Mouse (Mus musculus) thymus, postnatal 4 days (tissue): ENCODE measurements at regions not wholly inside any gene's neighbourhood (a gene's known extent, or its start where the extent isn't known, plus 50 kb on each side); places are given as distances from the start of the nearest gene placed in this dataset.
A peak's percentile ranks its signal among the peaks of the same experiment; 100 is the strongest.
"Not testable (repeated sequence)": the region's sequence is repeated elsewhere in the genome, so short reads cannot be mapped to it uniquely, and the experiment has no call there.

Experiments
- DNase-seq: peaks from one replicate; pipeline ENCODE4 v3.0.0; 2021

GRCm38 (mm10) chr6:4149663-4150062, 62.9 kb upstream of the Bet1 start:
- DNase-seq: no peak

GRCm38 (mm10) chr6:4158293-4158692, 71.5 kb upstream of the Bet1 start:
- DNase-seq: no peak

- no peak for DNase-seq
Measured at GRCm38 (mm10) chr6:4163733-4164132, 77.0 kb upstream of the Bet1 start.

- no peak for DNase-seq
Measured at GRCm38 (mm10) chr6:4167112-4167511, 80.3 kb upstream of the Bet1 start.

- no peak for DNase-seq
Measured at GRCm38 (mm10) chr6:4167757-4168156, 81.0 kb upstream of the Bet1 start.

GRCm38 (mm10) chr6:4171561-4171960, 84.8 kb upstream of the Bet1 start:
- no peak for DNase-seq

- DNase-seq: no peak
Measured at GRCm38 (mm10) chr6:4187683-4188082, 100.9 kb upstream of the Bet1 start.

- not testable (repeated sequence) for DNase-seq
Measured at GRCm38 (mm10) chr6:4190976-4191375, 104.2 kb upstream of the Bet1 start.

- no peak for DNase-seq
Measured at GRCm38 (mm10) chr6:4193286-4193685, 106.5 kb upstream of the Bet1 start.

GRCm38 (mm10) chr6:4201176-4201575, 114.4 kb upstream of the Bet1 start:
- DNase-seq: no peak

- DNase-seq: no peak
Measured at GRCm38 (mm10) chr6:4205681-4206080, 118.9 kb upstream of the Bet1 start.

GRCm38 (mm10) chr6:4245265-4246112, 158.7 kb upstream of the Bet1 start:
- no peak for DNase-seq

- DNase-seq: no peak
Measured at GRCm38 (mm10) chr6:4246113-4246419, 159.3 kb upstream of the Bet1 start.

- DNase-seq: no peak
Measured at GRCm38 (mm10) chr6:4276607-4277006, 189.8 kb upstream of the Bet1 start.

- no peak for DNase-seq
Measured at GRCm38 (mm10) chr6:4277245-4277890, 190.6 kb upstream of the Bet1 start.

GRCm38 (mm10) chr6:4291380-4291779, 204.6 kb upstream of the Bet1 start:
- no peak for DNase-seq

GRCm38 (mm10) chr6:4303410-4303809, 201.2 kb upstream of the Col1a2 start:
- not testable (repeated sequence) for DNase-seq

GRCm38 (mm10) chr6:4349953-4350352, 154.7 kb upstream of the Col1a2 start:
- DNase-seq: no peak

GRCm38 (mm10) chr6:4362220-4362619, 142.4 kb upstream of the Col1a2 start:
- no peak for DNase-seq

- no peak for DNase-seq
Measured at GRCm38 (mm10) chr6:4375465-4376037, 129.1 kb upstream of the Col1a2 start.

GRCm38 (mm10) chr6:4396808-4397207, 107.8 kb upstream of the Col1a2 start:
- DNase-seq: no peak

- peak; percentile 44 for DNase-seq
Measured at GRCm38 (mm10) chr6:4397695-4398598, 106.7 kb upstream of the Col1a2 start.

GRCm38 (mm10) chr6:4398599-4398980, 106.0 kb upstream of the Col1a2 start:
- DNase-seq: no peak
